Comparison of ENCODE assay signal across 21 mouse cellular contexts in genomic region chr1:52515249-52515648, GRCm38 (mm10). TPM values are rescaled to one million over a fixed set of nuclear protein-coding genes. Genes with fewer than 3 reads are reported as not detected.
A peak's percentile ranks its signal among the peaks of the same experiment; 100 is the strongest.
DNase-seq lines count a peak whose midpoint lies in the region; ATAC-seq and TF ChIP-seq lines count a peak whose summit lies in the region.
"Had no signal": no experiment of that assay in that cellular context is flagged by ENCODE, and none has a peak within 500 bp of the region (broad histone marks: within the 10 kb centered on the region; RNA-seq: fewer than 3 reads in every experiment).

No protein-coding gene starts in this region.

- no peak overlapping the region for H3K4me2 ChIP-seq in intestine, postnatal 0 days (replicated peaks; ENCODE audit: low read depth)
- H3K4me2 ChIP-seq in intestine, embryonic 16.5 days (ENCODE audit: low read depth, low read length) = no peak overlapping the region
- H3K4me2 ChIP-seq in kidney, embryonic 15.5 days = no peak overlapping the region
- H3K4me2 ChIP-seq: embryonic facial prominence, embryonic 12.5 days; forebrain, embryonic 15.5 days; heart, embryonic 11.5 days; heart, embryonic 15.5 days; hindbrain, embryonic 13.5 days had no signal

- no peak for ATAC-seq in intestine, postnatal 0 days
- no peak for ATAC-seq in intestine, embryonic 16.5 days
- ATAC-seq in kidney, embryonic 15.5 days (replicated peaks; ENCODE audit: low FRiP score) = no peak
- ATAC-seq in Patski = peak; percentile 62
- peak; percentile 91 for ATAC-seq in megakaryocyte progenitor cell, adult 5-6 weeks (replicated peaks; ENCODE audit: poor library complexity)
- ATAC-seq: forebrain, embryonic 15.5 days; hindbrain, postnatal 0 days had no signal

- H3K4me3 ChIP-seq in intestine, postnatal 0 days (ENCODE audit: low read depth, low read length) = no peak overlapping the region
- H3K4me3 ChIP-seq in intestine, embryonic 16.5 days (ENCODE audit: low read length) = no peak overlapping the region
- no peak overlapping the region for H3K4me3 ChIP-seq in kidney, embryonic 15.5 days (replicated peaks)
- H3K4me3 ChIP-seq: embryonic facial prominence, embryonic 12.5 days; forebrain, embryonic 15.5 days; heart, embryonic 15.5 days; hindbrain, embryonic 13.5 days had no signal

- WGBS in intestine, postnatal 0 days = 60% methylated on average over 3 of the region's 3 CpGs
- WGBS in intestine, embryonic 16.5 days = 80% methylated on average over 3 of the region's 3 CpGs
- 77% methylated on average over 3 of the region's 3 CpGs for WGBS in kidney, embryonic 15.5 days

- POLR2A ChIA-PET in Patski (lab: Charles Lee) = no interaction called here

- peak; percentile 49 for DNase-seq in kidney, adult 9 months
- DNase-seq in Patski (ENCODE audit: low read depth, low spot score) = no peak
- DNase-seq in lung, adult 18-20 months = no peak
- DNase-seq in adrenal gland, adult (ENCODE audit: inconsistent age in 2 of 2, low spot score in 1 of 2) = no peak
- DNase-seq: adrenal gland, adult 2 months; adrenal gland, postnatal 36 days; cerebellum, adult 2 months; cerebellum, postnatal 10 days; gastrocnemius, postnatal 36 days; heart, adult 18-20 months; heart, postnatal 14 days had no signal

- H3K9me3 ChIP-seq in intestine, postnatal 0 days (ENCODE audit: control insufficient read depth) = no peaks in the 10 kb centered on the region
- H3K9me3 ChIP-seq in intestine, embryonic 16.5 days (ENCODE audit: control insufficient read depth, low read length) = no peaks in the 10 kb centered on the region
- H3K9me3 ChIP-seq in kidney, embryonic 15.5 days (replicated peaks) = no peaks in the 10 kb centered on the region
- H3K9me3 ChIP-seq: embryonic facial prominence, embryonic 12.5 days; forebrain, embryonic 15.5 days; heart, embryonic 15.5 days; hindbrain, embryonic 13.5 days had no signal

- no peak overlapping the region for H3K9ac ChIP-seq in intestine, postnatal 0 days (ENCODE audit: low read depth, low read length)
- H3K9ac ChIP-seq in intestine, embryonic 16.5 days (ENCODE audit: low read depth, low read length) = no peak overlapping the region
- no peak overlapping the region for H3K9ac ChIP-seq in kidney, embryonic 15.5 days
- H3K9ac ChIP-seq: embryonic facial prominence, embryonic 12.5 days; forebrain, embryonic 15.5 days; heart, embryonic 15.5 days; hindbrain, embryonic 13.5 days had no signal

- H3K27ac ChIP-seq in intestine, postnatal 0 days (ENCODE audit: low read depth, low read length) = no peak overlapping the region
- no peak overlapping the region for H3K27ac ChIP-seq in intestine, embryonic 16.5 days (ENCODE audit: low read length)
- no peak overlapping the region for H3K27ac ChIP-seq in kidney, embryonic 15.5 days
- H3K27ac ChIP-seq: embryonic facial prominence, embryonic 12.5 days; forebrain, embryonic 15.5 days; heart, embryonic 15.5 days; hindbrain, embryonic 13.5 days; hindbrain, postnatal 0 days had no signal

- peak; percentile 22; the same call in 1 of the 2 replicates for TF ChIP-seq CTCF in intestine, postnatal 0 days (IDR thresholded peaks at IDR 0.05; ENCODE audit: low read depth)
- no peak for TF ChIP-seq CTCF in Patski (IDR thresholded peaks at IDR 0.05)

- H3K4me1 ChIP-seq in intestine, postnatal 0 days (replicated peaks; ENCODE audit: control insufficient read depth, insufficient read depth, low read length) = no peaks in the 10 kb centered on the region
- H3K4me1 ChIP-seq in intestine, embryonic 16.5 days (ENCODE audit: control insufficient read depth, insufficient read depth, low read length) = no peaks in the 10 kb centered on the region
- no peaks in the 10 kb centered on the region for H3K4me1 ChIP-seq in kidney, embryonic 15.5 days
- H3K4me1 ChIP-seq: embryonic facial prominence, embryonic 12.5 days; forebrain, embryonic 15.5 days; hindbrain, embryonic 13.5 days had no signal

- no peaks in the 10 kb centered on the region for H3K36me3 ChIP-seq in intestine, postnatal 0 days (ENCODE audit: control insufficient read depth, insufficient read depth)
- no peaks in the 10 kb centered on the region for H3K36me3 ChIP-seq in intestine, embryonic 16.5 days (ENCODE audit: control insufficient read depth, insufficient read depth, low read length)
- no peaks in the 10 kb centered on the region for H3K36me3 ChIP-seq in kidney, embryonic 15.5 days
- H3K36me3 ChIP-seq: embryonic facial prominence, embryonic 12.5 days; forebrain, embryonic 15.5 days; heart, embryonic 15.5 days; hindbrain, embryonic 13.5 days had no signal

- in situ Hi-C loops in Patski (cut with MboI; ENCODE audit: low pct_unique_long_range_greater_than_20kb) = no loop called here

- CTCF ChIA-PET in Patski (lab: Charles Lee) = no interaction called here

- no peaks in the 10 kb centered on the region for H3K27me3 ChIP-seq in intestine, postnatal 0 days (replicated peaks; ENCODE audit: control insufficient read depth, insufficient read depth, low read length)
- no peaks in the 10 kb centered on the region for H3K27me3 ChIP-seq in intestine, embryonic 16.5 days (replicated peaks; ENCODE audit: control insufficient read depth, insufficient read depth, low read length)
- no peaks in the 10 kb centered on the region for H3K27me3 ChIP-seq in kidney, embryonic 15.5 days
- no peaks in the 10 kb centered on the region for H3K27me3 ChIP-seq in Patski
- H3K27me3 ChIP-seq: embryonic facial prominence, embryonic 12.5 days; forebrain, embryonic 15.5 days; heart, embryonic 15.5 days; hindbrain, embryonic 13.5 days had no signal

RNA-seq across cellular contexts. Expression of gene Nab1, which starts 14.8 kb away (rescaled TPM):
- 10.3 and 11.2 TPM in 2 replicates for polyA plus RNA-seq in intestine, postnatal 0 days (2015; fragmentation: Nextera tagmentation; extraction: Ambion mirVana)
- 4.6 and 5.3 TPM in 2 replicates for polyA plus RNA-seq in intestine, embryonic 16.5 days (2015; fragmentation: Nextera tagmentation; extraction: Ambion mirVana)
- polyA plus RNA-seq in kidney, embryonic 15.5 days (2015; fragmentation: Nextera tagmentation; extraction: Ambion mirVana) = 18.1 and 19.3 TPM in 2 replicates
- 48.0 TPM for polyA plus RNA-seq in Patski (2021)
- 43.3 and 44.0 TPM in 2 replicates for total RNA-seq in megakaryocyte progenitor cell, adult 5-6 weeks (2015)
- 35.0 and 36.6 TPM in 2 replicates for total RNA-seq in megakaryocyte progenitor cell, adult 5-6 weeks (2017)

Comparison
In these comparisons a context has a peak if more than half of its experiments do, and no peak if none do; other contexts are left out.
1. ATAC-seq: peak in Patski (single experiment) and megakaryocyte progenitor cell, adult 5-6 weeks (single experiment); none in intestine, postnatal 0 days (single experiment), intestine, embryonic 16.5 days (single experiment) and kidney, embryonic 15.5 days (single experiment).